15 mouse cellular contexts compared by ENCODE assay signal in the genomic region with DNA sequence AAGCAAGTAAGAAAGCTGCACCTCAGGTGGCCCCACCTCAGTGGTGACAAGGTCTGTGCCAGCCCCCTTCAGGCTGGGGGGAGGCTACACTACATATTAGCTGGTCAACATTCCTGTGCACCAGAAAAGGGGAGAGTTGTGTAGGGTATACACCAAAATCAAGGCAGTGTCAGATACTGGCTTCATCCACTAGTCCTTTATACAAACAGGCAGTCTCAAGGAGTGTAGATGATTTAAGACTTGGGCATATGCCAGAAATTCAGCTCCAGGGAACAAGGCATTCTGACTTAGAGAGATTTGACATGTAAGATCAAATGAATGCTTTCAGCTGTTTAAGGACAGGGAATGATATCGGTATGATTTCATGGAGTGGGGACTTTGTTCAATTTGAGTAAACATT.
DNase-seq lines count a peak whose midpoint lies in the region; ATAC-seq lines count a peak whose summit lies in the region.
"Had no signal": no experiment of that assay in that cellular context is flagged by ENCODE, and none has a peak within 500 bp of the region (broad histone marks: within the 10 kb centered on the region; RNA-seq: fewer than 3 reads in every experiment).

No protein-coding gene starts in this region.

- WGBS in heart, embryonic 11.5 days (ENCODE audit: insufficient replicate concordance) = 43% methylated on average over 1 of the region's 1 CpGs
- 49% methylated on average over 1 of the region's 1 CpGs for WGBS in forebrain, embryonic 14.5 days
- WGBS in midbrain, embryonic 16.5 days = 36% methylated on average over 1 of the region's 1 CpGs

- no peak overlapping the region for H3K4me2 ChIP-seq in heart, embryonic 11.5 days
- H3K4me2 ChIP-seq in forebrain, embryonic 14.5 days (ENCODE audit: low read length) = no peak overlapping the region
- H3K4me2 ChIP-seq in midbrain, embryonic 16.5 days (ENCODE audit: low read length) = no peak overlapping the region
- H3K4me2 ChIP-seq: liver, embryonic 13.5 days had no signal

- no peaks in the 10 kb centered on the region for H3K4me1 ChIP-seq in heart, embryonic 11.5 days (ENCODE audit: control insufficient read depth, insufficient read depth, low read length)
- no peaks in the 10 kb centered on the region; the same call in 1 of the 2 replicates for H3K4me1 ChIP-seq in forebrain, embryonic 14.5 days (ENCODE audit: control insufficient read depth, insufficient read depth, low read length)
- H3K4me1 ChIP-seq in midbrain, embryonic 16.5 days (ENCODE audit: control insufficient read depth, insufficient read depth, low read length) = peaks cover 2% of the 10 kb centered on the region; the same call in 1 of the 2 replicates
- H3K4me1 ChIP-seq: hindbrain, embryonic 10.5 days; liver, embryonic 13.5 days had no signal

- H3K9ac ChIP-seq in heart, embryonic 11.5 days (ENCODE audit: low read depth, low read length) = no peak overlapping the region
- no peak overlapping the region for H3K9ac ChIP-seq in forebrain, embryonic 14.5 days (ENCODE audit: low read length)
- no peak overlapping the region for H3K9ac ChIP-seq in midbrain, embryonic 16.5 days (ENCODE audit: low read depth, low read length)
- H3K9ac ChIP-seq: liver, embryonic 13.5 days had no signal

- intact Hi-C loops in heart, postnatal 25 days (cut with DNase I) = no loop called here

- no peaks in the 10 kb centered on the region for H3K36me3 ChIP-seq in heart, embryonic 11.5 days (ENCODE audit: control insufficient read depth, insufficient read depth, low read length)
- no peaks in the 10 kb centered on the region for H3K36me3 ChIP-seq in forebrain, embryonic 14.5 days (ENCODE audit: control insufficient read depth, insufficient read depth, low read length)
- no peaks in the 10 kb centered on the region for H3K36me3 ChIP-seq in midbrain, embryonic 16.5 days (ENCODE audit: control insufficient read depth, insufficient read depth, low read length)
- H3K36me3 ChIP-seq: hindbrain, embryonic 10.5 days; liver, embryonic 13.5 days had no signal

- no peaks in the 10 kb centered on the region for H3K27me3 ChIP-seq in heart, embryonic 11.5 days (ENCODE audit: control insufficient read depth, insufficient read depth, low read length)
- H3K27me3 ChIP-seq in forebrain, embryonic 14.5 days (replicated peaks; ENCODE audit: control insufficient read depth, insufficient read depth, low read length) = no peaks in the 10 kb centered on the region
- no peaks in the 10 kb centered on the region for H3K27me3 ChIP-seq in midbrain, embryonic 16.5 days (ENCODE audit: control insufficient read depth, insufficient read depth, low read depth, low read length)
- H3K27me3 ChIP-seq: liver, embryonic 13.5 days; Patski had no signal

- ATAC-seq in heart, embryonic 11.5 days (replicated peaks; ENCODE audit: insufficient number of reproducible peaks, low FRiP score, low TSS enrichment) = 0 out of 2 replicates have a peak, but pooled peaks have one; percentile 31
- peak; percentile 20; the same call in 1 of the 2 replicates for ATAC-seq in forebrain, embryonic 14.5 days
- ATAC-seq in midbrain, embryonic 16.5 days = 0 out of 2 replicates have a peak, but pooled peaks have one; percentile 21
- ATAC-seq: intestine, postnatal 0 days; Patski had no signal

- no peaks in the 10 kb centered on the region for H3K9me3 ChIP-seq in heart, embryonic 11.5 days (replicated peaks; ENCODE audit: control insufficient read depth, low read length)
- H3K9me3 ChIP-seq in forebrain, embryonic 14.5 days (replicated peaks; ENCODE audit: control insufficient read depth, low read length) = no peaks in the 10 kb centered on the region
- no peaks in the 10 kb centered on the region for H3K9me3 ChIP-seq in midbrain, embryonic 16.5 days (replicated peaks; ENCODE audit: control insufficient read depth, low read length, poor library complexity, severe bottlenecking)
- H3K9me3 ChIP-seq: hindbrain, embryonic 10.5 days; liver, embryonic 13.5 days had no signal

- DNase-seq in heart, postnatal 25 days (ENCODE audit: low spot score) = no peak
- DNase-seq in lung, postnatal 25 days (ENCODE audit: low spot score) = peak; percentile 44
- DNase-seq in lung, adult 18-20 months = no peak
- peak; percentile 48 for DNase-seq in forebrain, embryonic 14.5 days (ENCODE audit: low spot score)
- DNase-seq in cerebellum, adult 11 months = no peak
- no peak for DNase-seq in gastrocnemius, postnatal 25 days
- DNase-seq: adrenal gland, adult 8-10 months; gastrocnemius, postnatal 36 days; liver, embryonic 13.5 days; right cerebral cortex, adult 18-20 months had no signal

- no peak overlapping the region for H3K4me3 ChIP-seq in heart, embryonic 11.5 days (ENCODE audit: low read depth, low read length)
- no peak overlapping the region for H3K4me3 ChIP-seq in forebrain, embryonic 14.5 days (ENCODE audit: low read depth, low read length)
- H3K4me3 ChIP-seq in midbrain, embryonic 16.5 days (ENCODE audit: low read depth, low read length) = no peak overlapping the region
- H3K4me3 ChIP-seq: hindbrain, embryonic 10.5 days; liver, embryonic 13.5 days had no signal

- H3K27ac ChIP-seq in heart, embryonic 11.5 days (ENCODE audit: low read depth, low read length) = no peak overlapping the region
- no peak overlapping the region for H3K27ac ChIP-seq in forebrain, embryonic 14.5 days (ENCODE audit: low read depth, low read length)
- H3K27ac ChIP-seq in midbrain, embryonic 16.5 days (ENCODE audit: low read length) = no peak overlapping the region
- H3K27ac ChIP-seq: hindbrain, embryonic 10.5 days; liver, embryonic 13.5 days had no signal

Comparison
In these comparisons a context has a peak if more than half of its experiments do, and no peak if none do; other contexts are left out.
1. DNase-seq: peak in lung, postnatal 25 days (single experiment) and forebrain, embryonic 14.5 days (single experiment); none in heart, postnatal 25 days (single experiment), lung, adult 18-20 months (0 of 2), cerebellum, adult 11 months (single experiment) and gastrocnemius, postnatal 25 days (single experiment).
2. Peak in every context shown above with its lines, with median percentiles within 50 percentile points of each other: ATAC-seq.